Mouse (Mus musculus): ENCODE measurements around the gene Tma7.

The Tma7 gene

DNA sequence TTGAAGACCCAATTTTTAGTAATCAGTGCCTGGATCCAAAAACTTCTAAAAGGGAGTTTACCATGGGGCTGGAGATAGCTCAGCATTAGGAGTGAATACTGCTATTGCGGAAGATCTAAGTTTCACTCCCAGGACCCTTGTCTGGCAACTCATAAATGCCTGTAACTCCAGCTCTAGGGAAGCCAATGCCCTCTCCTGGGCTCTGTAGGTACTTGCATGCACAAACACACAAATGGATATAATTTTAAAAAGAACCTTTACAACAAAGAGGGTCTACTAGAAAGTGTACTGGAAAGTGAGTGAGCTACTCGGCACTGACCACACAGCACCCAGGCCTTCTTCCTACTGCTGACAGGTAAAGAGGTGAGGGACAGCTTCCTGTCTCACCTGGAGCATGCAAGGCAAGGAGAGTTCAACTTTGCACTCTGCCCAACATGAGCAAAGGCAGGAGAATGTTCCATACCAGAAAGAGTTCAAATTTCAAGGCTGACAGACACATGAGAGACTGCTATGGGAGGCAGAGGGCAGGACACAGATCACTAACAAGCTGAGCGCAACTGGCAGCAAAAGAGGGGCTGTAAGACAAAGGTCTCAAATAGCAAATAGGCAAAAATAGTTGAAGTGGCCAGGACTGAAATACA lies 14.2 kb downstream of the Tma7 start:
- DNase-seq (ENCODE audit: extremely low read depth, low read depth), result no peak

DNA sequence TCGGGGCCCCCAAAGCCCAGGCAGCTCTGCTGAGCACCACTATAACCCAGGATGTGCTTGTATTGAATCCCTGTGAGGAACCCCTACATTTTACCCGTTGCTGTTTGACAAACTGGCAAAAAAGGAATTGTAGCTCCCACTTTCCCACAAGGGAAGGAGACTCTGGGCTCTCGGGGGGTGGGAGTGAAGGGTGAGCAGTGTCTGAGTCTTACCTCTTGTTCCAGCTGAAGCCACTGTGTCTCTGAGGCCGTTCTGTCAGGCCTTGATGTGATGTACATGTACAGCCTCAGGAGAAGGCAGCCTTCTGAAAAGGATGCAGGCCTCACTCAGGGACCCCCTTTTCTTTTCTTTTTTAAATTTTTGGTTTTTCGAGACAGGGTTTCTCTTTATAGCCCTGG lies 21.5 kb downstream of the Tma7 start:
- no peak for DNase-seq (ENCODE audit: extremely low read depth, low read depth)

- DNase-seq (ENCODE audit: extremely low read depth, low read depth), result no peak
Measured at GRCm38 (mm10) chr9:109060184-109060897, 22.0 kb downstream of the Tma7 start.

DNA sequence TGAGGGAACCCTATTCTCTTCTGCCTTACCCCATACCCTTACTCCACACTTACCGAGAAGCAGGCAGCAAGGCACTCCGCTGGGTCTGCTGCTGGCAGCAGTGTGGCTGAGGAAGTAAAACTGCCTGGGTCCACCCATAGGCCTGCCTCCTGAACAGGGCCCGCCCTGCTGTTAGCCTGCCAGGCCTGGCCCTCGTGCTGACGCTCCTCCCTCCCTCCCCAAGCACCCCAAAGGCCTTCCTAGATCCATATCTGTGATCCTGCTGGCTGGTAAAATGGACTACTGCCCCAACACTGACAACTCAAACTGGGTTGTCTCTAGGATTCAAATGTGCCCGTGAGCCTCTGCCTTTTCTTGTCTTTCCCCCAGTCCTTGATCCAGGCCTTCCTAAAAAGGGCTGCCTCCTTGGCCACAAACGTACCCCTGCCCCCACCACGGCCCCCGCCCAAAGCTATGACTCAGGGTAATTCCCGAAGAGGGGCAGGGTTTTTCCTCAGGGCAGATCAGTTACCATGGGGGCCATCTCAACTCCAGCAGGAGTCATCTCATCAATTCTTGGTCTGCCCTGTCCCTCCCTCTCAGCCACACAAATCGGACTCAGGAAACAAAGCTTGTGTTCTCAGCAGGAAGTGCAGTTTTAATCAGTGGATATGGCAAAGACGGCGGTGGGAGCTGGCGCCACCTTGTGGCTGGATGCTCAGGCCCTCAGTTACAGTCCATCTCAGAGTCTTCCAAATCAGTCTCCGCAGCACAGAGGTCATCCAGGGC lies 23.1 kb downstream of the Tma7 start, which contains the start of gene Trex1:
Trex1 (minus strand) TSS at position 599 of the 768 bp plus-strand sequence.
- DNase-seq (ENCODE audit: extremely low read depth, low read depth), result peak; percentile 82

- no peak for DNase-seq (ENCODE audit: extremely low read depth, low read depth)
Measured at GRCm38 (mm10) chr9:109058006-109058765, 24.2 kb downstream of the Tma7 start.

- DNase-seq (ENCODE audit: extremely low read depth, low read depth), result peak; percentile 68
Measured at GRCm38 (mm10) chr9:109057543-109057942, 24.8 kb downstream of the Tma7 start.

GRCm38 (mm10) chr9:109056916-109057315 lies 25.5 kb downstream of the Tma7 start:
- no peak for DNase-seq (ENCODE audit: extremely low read depth, low read depth)

- DNase-seq (ENCODE audit: extremely low read depth, low read depth), result no peak
Measured at GRCm38 (mm10) chr9:109056081-109056690, 26.2 kb downstream of the Tma7 start.

GRCm38 (mm10) chr9:109055271-109056030 lies 26.9 kb downstream of the Tma7 start:
- no peak for DNase-seq (ENCODE audit: extremely low read depth, low read depth)

GRCm38 (mm10) chr9:109054712-109055111 lies 27.7 kb downstream of the Tma7 start:
- DNase-seq (ENCODE audit: extremely low read depth, low read depth), result peak; percentile 93

DNA sequence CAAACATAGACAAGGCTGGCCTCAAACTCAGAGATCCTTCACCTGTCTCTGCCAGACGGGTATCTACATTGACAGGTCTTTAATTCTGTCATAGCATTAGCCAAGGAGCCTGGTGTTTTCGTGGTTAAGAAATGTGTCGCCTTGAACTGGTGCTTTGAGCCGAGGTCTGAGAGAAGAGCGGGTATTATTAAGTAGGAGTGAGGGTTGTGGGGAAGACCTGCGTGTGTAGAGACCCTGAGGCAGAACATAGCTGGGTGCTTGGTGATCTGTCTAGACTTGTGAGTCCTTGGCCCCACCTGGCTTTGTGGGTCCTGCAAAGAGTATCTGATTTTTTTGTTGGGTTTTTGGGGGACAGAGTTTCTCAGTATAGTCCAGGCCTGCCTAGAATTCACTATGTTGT lies 28.5 kb downstream of the Tma7 start:
- DNase-seq (ENCODE audit: extremely low read depth, low read depth), result no peak

DNA sequence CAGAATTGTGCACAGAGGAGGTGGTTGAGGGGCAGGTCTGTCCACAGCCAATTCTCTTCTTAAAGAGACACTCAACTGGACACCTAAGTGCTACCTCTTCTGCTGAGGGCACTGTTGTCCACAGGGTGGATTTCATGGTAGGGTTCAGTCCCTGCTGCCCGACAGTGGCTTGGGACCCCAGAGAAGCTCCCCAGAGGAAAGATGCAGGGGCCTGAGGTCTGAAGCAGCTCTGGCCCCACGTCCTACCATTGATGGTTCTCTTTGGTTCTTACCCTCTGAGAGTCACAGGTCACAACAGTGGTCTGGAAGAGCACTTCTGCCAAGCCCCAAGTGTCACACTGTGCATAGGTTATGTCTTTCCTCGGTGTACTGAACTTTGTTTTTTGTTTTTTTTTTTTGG lies 29.0 kb downstream of the Tma7 start:
- DNase-seq (ENCODE audit: extremely low read depth, low read depth), result no peak

GRCm38 (mm10) chr9:109052490-109053260 lies 29.7 kb downstream of the Tma7 start:
- DNase-seq (ENCODE audit: extremely low read depth, low read depth), result no peak

DNA sequence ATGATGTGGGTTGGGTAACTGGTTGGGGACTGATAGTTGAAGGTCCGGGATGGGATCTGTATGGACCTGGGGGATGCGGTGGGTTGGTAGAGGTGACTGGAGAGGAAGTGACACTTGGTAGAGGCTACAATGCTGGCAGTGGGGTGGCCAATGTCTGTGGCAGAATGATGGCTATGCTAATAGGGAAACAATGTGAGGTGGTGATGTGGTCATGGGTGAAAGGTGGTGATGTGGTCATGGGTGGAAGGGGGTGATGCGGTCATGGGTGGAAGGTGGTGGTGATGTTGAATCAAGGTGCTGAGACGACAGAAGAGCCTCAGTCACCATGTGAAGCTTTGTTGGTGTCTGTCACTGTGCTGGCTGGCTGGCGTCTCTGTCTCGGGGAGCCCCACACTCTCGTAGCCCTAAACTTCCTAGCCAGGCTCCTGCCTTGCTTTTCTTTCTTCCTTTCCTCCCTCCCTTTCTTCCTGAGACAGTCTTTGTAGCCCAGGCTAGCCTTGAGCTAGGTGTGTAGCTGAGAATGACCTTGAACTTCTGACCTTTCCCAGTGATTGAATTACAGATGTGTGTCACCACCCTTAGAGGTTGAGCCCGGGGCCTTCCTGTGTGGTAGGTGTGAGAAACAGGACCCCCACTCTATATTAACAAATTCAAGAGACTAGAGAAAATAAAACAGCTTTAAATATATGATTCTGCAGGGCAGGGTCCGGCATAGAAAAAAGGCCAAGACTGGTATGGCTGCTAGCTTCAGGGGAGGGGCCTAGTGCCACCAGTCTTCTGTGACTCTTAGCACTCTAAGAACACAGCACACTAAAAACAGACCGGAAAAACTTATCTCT lies 30.5 kb downstream of the Tma7 start:
- DNase-seq (ENCODE audit: extremely low read depth, low read depth), result no peak

DNA sequence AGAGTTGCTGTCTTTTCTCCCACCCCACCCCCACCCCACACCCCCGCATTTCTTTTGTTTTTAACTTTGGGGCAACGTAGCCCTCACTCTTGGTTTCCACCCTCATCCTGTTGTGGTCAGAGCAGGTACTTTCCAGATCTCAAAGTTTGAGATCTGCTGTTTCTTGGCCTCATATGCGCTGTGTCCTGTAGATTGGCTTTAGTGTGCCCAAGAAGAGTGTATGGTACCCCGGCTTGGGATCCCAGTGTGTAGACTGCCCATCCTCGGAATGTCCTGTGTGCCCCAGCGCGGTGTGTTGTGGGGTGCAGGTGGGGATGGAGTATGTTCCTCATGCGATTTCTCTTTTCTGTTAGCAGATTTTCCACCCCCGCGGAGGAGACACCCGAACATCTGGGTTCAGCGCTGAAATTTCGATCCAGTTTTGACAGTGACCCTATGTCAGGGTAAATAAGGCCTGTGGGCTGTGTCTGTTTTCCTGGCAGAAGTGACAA lies 31.3 kb downstream of the Tma7 start:
- DNase-seq (ENCODE audit: extremely low read depth, low read depth), result no peak

- DNase-seq (ENCODE audit: extremely low read depth, low read depth), result no peak
Measured at GRCm38 (mm10) chr9:109050674-109050997, 31.8 kb downstream of the Tma7 start.

GRCm38 (mm10) chr9:109049996-109050673 lies 32.3 kb downstream of the Tma7 start:
- no peak for DNase-seq (ENCODE audit: extremely low read depth, low read depth)

DNA sequence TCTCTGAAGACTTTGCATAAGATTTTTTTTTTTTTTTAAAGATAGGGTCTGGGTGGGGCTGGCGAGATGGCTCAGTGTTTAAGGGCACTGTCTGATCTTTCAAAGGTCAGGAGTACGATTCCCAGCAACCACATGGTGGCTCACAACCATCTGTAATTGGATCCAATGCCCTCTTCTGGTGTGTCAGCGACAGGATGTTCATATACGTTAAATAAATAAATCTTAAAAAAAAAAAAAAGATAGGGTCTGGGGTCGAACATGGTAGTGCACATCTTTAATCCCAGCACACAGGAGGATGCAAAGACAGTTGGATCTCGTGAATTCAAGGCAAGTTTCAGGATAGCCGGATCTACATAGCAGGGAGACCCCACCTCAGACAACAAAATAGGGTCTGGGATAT lies 33.1 kb downstream of the Tma7 start:
- no peak for DNase-seq (ENCODE audit: extremely low read depth, low read depth)
